Mouse (Mus musculus) stomach, embryonic 16.5 days (tissue): Measurements from ENCODE around the gene Otoa. TPM values are rescaled to one million over a fixed set of nuclear protein-coding genes. Genes with fewer than 3 reads are reported as not detected.

Experiments
- ATAC-seq: fragments of 200-750 bp; cut with Nextera tagmentation; 2 replicates; pipeline ENCODE4 v1.8.0; 2017; ENCODE audit warnings: moderate number of reproducible peaks, moderate TSS enrichment; ENCODE audit not compliant: insufficient read depth, low FRiP score
- H3K27ac ChIP-seq: fragments of 300-500 bp; sonication (generic); 2 replicates; pipeline ENCODE4 v1.5.1; 2014; ENCODE audit warnings: low read length
- H3K27me3 ChIP-seq: fragments of 300-500 bp; sonication (generic); 2 replicates; pipeline ENCODE4 v1.6.1; 2014; ENCODE audit warnings: low read length, control low read depth, mixed read lengths; ENCODE audit not compliant: control insufficient read depth, insufficient read depth
- H3K36me3 ChIP-seq: fragments of 300-500 bp; sonication (generic); 2 replicates; pipeline ENCODE4 v1.6.1; 2014; ENCODE audit warnings: low read length; ENCODE audit not compliant: control insufficient read depth, insufficient read depth
- H3K4me1 ChIP-seq: fragments of 300-500 bp; sonication (generic); 2 replicates; pipeline ENCODE4 v1.6.1; 2014; ENCODE audit warnings: low read length, control low read depth, mixed read lengths; ENCODE audit not compliant: control insufficient read depth, insufficient read depth
- H3K4me2 ChIP-seq: fragments of 300-500 bp; sonication (generic); 2 replicates; pipeline ENCODE4 v1.6.1; 2014; ENCODE audit warnings: low read depth, low read length, mixed read lengths
- H3K4me3 ChIP-seq: fragments of 300-500 bp; sonication (generic); replicated peaks from 2 replicates; pipeline ENCODE4 v1.5.1; 2014; ENCODE audit warnings: mild to moderate bottlenecking, low read length
- H3K9ac ChIP-seq: fragments of 300-500 bp; sonication (generic); 2 replicates; pipeline ENCODE4 v1.6.1; 2014; ENCODE audit warnings: low read length
- H3K9me3 ChIP-seq: fragments of 300-500 bp; sonication (generic); replicated peaks from 2 replicates; pipeline ENCODE4 v1.6.1; 2016; ENCODE audit warnings: low read length, control low read depth; ENCODE audit not compliant: control insufficient read depth
- WGBS: fragments of 180-500 bp; shearing (Covaris S2); extraction: QIAGEN DNeasy Blood & Tissue Kit; methylation state at CpG from one replicate; pipeline ENCODE4 v1.1.7; 2014; 5-methylcytosine and 5-hydroxymethylcytosine counted together
- polyA plus RNA-seq: library from polyadenylated mRNA; unstranded; fragments of >200 nt; fragmentation: Nextera tagmentation; extraction: Ambion mirVana; gene quantifications from 2 replicates; pipeline ENCODE4 v1.2.1, GENCODE M21; 2015

Otoa gene
- polyA plus RNA-seq, 1 experiment from 2014 or later: 0.36 TPM

DNA sequence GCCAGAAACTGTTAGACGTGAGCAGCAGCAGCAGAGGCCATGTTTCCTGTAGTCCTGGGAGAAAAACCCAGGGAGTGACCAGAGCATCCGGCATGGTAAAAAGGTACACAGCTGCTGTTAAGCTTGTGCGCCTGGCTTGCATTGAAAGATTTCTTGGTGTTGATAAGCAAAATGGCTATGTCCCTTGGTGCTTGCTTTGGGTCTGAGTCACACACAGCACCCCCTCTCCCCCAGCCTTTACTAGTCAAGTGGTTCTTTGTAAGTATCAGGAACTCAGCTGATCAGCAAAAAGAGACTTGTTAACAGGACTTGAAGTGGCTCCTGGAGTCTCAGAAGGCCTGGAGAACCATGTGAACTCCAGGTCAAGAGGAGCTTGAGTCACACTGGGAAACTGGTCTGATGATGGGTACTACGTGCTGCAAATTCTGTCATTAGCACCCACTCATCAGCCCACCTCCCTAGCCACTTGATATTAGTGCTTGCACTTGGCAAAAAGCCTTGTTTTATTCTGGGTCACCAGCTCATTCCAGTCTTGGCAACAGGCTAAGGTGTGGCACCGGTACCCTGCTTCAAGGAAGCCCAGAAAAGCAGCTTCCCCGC lies 6.5 kb upstream of the Otoa start:
- Histone ChIP-seq H3K4me2 (no peak overlapping the region), H3K4me3 (no peak overlapping the region), H3K27ac (peak overlapping the region; percentile 62), H3K9me3 (no peaks in the 10 kb centered on the region), H3K36me3 (peaks cover 3% of the 10 kb centered on the region), H3K27me3 (no peaks in the 10 kb centered on the region), H3K9ac (no peak overlapping the region), H3K4me1 (peaks cover 4% of the 10 kb centered on the region; the same call in 1 of the 2 replicates)
- ATAC-seq: no peak; the same call in 1 of the 2 replicates
- WGBS: 77% methylated on average over 6 of the region's 6 CpGs

DNA sequence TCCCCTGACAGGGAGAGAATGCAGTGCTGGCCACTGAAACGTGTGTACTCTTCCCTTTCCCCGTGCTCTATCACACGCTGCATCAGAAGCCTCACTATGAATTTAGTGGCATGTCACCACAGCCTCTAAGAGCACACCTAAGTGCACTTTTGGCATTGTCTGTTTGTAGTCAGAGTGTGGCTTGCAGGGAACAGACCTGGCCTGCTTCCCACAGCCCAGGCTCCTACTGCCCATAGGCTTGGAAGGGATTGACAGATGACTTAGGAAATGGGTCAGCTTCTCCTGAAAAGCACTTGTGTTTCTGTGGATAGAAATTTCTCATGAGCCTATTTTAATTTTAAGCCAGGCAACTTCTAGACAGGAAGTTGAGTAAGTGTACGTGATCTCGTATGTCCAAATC lies 6.0 kb upstream of the Otoa start:
- Histone ChIP-seq H3K4me1 (peaks cover 4% of the 10 kb centered on the region; the same call in 1 of the 2 replicates), H3K9ac (no peak overlapping the region), H3K4me2 (no peak overlapping the region), H3K27me3 (no peaks in the 10 kb centered on the region), H3K36me3 (peaks cover 3% of the 10 kb centered on the region), H3K9me3 (no peaks in the 10 kb centered on the region), H3K27ac (peak overlapping the region; percentile 62; the same call in 1 of the 2 replicates), H3K4me3 (no peak overlapping the region)
- WGBS: 80% methylated on average over 5 of the region's 5 CpGs
- ATAC-seq: no peak

DNA sequence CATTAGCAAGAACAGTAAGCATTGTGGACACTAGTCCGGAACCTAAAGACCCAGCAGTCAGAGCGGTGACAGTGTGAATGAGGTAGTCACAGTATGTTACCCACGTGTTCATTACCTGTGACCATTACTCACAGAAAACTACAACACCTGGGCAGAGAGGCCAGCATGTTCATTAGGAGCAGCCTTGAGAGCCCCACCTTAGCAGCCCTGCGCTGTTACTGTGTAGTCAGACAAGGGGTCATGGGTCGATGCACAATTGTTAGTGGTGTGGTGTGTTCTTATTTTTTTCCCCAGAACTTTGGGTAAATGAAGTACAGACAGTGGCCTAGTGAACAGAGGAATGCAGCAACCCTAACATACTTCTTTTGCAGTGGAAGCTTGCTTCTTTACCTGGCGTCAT lies 4.1 kb upstream of the Otoa start:
- Histone ChIP-seq H3K4me1 (peaks cover 4% of the 10 kb centered on the region; the same call in 1 of the 2 replicates), H3K4me3 (no peak overlapping the region), H3K27me3 (no peaks in the 10 kb centered on the region), H3K9me3 (no peaks in the 10 kb centered on the region), H3K36me3 (peaks cover 3% of the 10 kb centered on the region), H3K27ac (no peak overlapping the region), H3K4me2 (no peak overlapping the region), H3K9ac (no peak overlapping the region)
- no peak for ATAC-seq
- 87% methylated on average over 6 of the region's 6 CpGs for WGBS

DNA sequence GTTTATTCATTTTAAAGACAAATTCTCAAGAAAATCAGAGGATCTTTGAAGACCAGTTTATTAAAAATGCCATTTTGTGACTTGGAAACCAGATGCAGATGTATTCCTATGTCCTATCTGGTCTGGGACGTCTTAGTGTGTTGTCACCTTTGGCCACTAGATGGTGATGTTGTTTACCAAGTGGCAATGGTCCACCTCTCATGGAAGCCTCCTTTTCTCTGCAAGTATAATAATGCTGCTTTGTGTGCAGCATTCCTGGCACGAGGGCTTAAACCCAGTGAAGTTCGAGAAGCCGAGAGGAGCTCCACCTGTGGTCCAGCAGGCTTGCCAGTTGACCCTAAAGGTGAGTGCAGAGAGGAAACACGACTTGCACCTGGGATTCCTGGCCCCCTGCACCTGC lies 3.6 kb upstream of the Otoa start:
- Histone ChIP-seq H3K9me3 (no peaks in the 10 kb centered on the region), H3K36me3 (peaks cover 3% of the 10 kb centered on the region), H3K4me1 (peaks cover 4% of the 10 kb centered on the region; the same call in 1 of the 2 replicates), H3K9ac (no peak overlapping the region), H3K4me3 (no peak overlapping the region), H3K27ac (no peak overlapping the region), H3K27me3 (no peaks in the 10 kb centered on the region), H3K4me2 (no peak overlapping the region)
- WGBS: 22% methylated on average over 5 of the region's 5 CpGs
- ATAC-seq: no peak

DNA sequence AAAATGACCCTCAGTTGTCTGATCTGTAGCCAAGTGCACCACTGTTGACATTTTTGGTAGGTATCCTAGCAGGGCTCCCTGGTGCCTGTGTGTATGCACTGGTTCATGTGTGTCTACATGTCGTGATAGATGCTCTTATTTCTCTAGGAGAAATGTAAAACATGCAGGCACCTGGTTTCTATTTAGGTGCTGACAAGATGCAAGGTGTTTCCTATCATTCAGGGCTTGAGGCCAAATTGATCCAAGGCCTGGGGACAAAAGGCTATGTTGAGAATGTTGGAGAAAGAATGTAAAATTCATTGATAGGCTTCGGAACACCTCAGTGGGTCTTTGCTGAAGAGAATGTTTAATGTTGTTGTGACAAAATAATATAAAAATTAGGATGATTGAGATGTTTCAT lies 366 bp downstream of the Otoa start:
- H3K9ac ChIP-seq: no peak overlapping the region
- WGBS: 67% methylated on average over 2 of the region's 2 CpGs
- no peak for ATAC-seq
- no peak overlapping the region for H3K27ac ChIP-seq
- H3K9me3 ChIP-seq: no peaks in the 10 kb centered on the region
- H3K4me1 ChIP-seq: peaks cover 8% of the 10 kb centered on the region
- no peaks in the 10 kb centered on the region for H3K27me3 ChIP-seq
- no peak overlapping the region for H3K4me2 ChIP-seq
- no peaks in the 10 kb centered on the region for H3K36me3 ChIP-seq
- H3K4me3 ChIP-seq: no peak overlapping the region

DNA sequence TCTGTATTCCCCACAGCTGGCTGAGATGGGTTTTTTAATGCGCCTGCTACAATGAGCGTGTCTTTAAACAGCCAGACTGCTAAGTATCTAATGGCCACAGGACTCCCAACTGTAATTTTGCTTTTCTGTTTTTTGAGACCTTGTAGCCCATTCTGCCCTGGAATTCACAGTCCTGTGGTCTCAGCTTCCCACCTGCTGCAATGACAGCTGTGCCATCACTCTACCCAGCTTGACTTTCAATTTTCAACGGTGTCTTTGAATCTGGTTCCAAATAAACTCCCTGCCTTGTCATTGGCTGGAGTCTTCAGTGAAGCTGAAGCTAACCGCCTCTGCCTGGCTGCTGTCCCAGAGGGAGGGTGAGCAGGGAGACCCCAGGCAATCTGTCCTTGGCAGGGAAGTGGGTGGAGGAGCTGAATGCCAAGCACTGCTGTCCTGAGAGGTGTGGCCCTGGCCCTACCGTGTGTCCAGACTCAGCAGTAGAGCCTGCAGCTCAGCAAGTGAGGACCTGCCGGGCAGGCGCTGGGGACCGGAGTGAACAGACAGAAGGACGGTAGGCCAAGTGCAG lies 1.6 kb downstream of the Otoa start:
- Histone ChIP-seq H3K4me1 (peaks cover 8% of the 10 kb centered on the region), H3K4me2 (no peak overlapping the region), H3K27me3 (no peaks in the 10 kb centered on the region), H3K36me3 (no peaks in the 10 kb centered on the region), H3K9me3 (no peaks in the 10 kb centered on the region), H3K4me3 (no peak overlapping the region), H3K27ac (no peak overlapping the region), H3K9ac (no peak overlapping the region)
- no peak for ATAC-seq
- WGBS: 66% methylated on average over 9 of the region's 9 CpGs

DNA sequence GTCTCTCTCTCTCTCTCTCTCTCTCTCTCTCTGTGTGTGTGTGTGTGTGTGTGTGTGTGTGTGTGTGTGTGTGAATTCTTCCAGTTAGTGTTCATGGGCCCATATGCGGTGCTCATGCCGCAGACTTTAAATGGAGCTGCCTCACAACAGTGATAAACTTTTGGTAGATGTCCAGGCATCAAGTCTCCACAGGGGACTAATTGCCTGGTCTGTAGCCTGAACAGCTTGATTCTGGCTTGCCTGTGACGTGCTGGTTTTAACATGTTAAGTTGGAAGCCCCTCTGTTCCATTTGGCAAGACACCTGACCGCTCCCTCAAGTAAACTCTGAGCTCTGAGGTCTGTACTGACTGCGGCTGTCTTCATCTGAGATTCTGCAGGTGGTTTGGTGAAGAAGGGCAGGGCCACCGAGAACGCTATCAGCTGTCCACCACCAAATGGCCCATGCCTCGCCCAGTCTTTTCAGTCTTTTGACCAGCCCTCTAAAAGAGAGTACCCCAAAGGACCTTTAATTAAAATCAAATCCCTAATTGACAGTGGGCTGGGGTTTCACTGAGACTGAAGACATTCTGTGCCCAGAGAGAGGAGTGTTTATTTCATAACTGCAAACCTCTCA lies 3.5 kb downstream of the Otoa start:
- no peaks in the 10 kb centered on the region for H3K27me3 ChIP-seq
- H3K36me3 ChIP-seq: no peaks in the 10 kb centered on the region
- H3K4me2 ChIP-seq: no peak overlapping the region
- H3K4me3 ChIP-seq: no peak overlapping the region
- no peaks in the 10 kb centered on the region for H3K9me3 ChIP-seq
- WGBS: 50% methylated on average over 8 of the region's 8 CpGs
- H3K4me1 ChIP-seq: peaks cover 8% of the 10 kb centered on the region
- H3K9ac ChIP-seq: no peak overlapping the region
- ATAC-seq: peak; percentile 41; the same call in 1 of the 2 replicates
- no peak overlapping the region for H3K27ac ChIP-seq

DNA sequence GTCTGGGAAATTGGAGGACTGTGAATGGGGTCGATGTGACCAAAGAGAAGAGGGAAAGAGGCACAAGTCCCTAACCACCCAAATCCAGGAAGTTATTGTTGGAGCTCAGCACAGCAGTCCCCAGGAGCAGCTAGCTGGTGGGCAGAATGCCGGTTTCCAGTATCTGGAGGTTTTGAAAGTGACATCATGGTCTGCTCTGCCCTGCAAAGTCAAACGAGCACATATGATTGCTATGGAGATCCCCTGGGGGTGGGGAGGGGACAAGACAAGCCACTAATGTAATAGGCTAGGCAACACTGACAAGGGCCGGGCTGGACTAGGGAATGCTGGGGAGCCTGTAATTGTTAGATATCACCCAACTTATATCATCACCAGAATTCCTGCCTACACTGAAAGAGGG lies 4.0 kb downstream of the Otoa start:
- no peaks in the 10 kb centered on the region for H3K9me3 ChIP-seq
- peaks cover 8% of the 10 kb centered on the region for H3K4me1 ChIP-seq
- no peak for ATAC-seq
- no peaks in the 10 kb centered on the region for H3K36me3 ChIP-seq
- WGBS: 22% methylated on average over 4 of the region's 4 CpGs
- H3K4me3 ChIP-seq: no peak overlapping the region
- no peak overlapping the region for H3K9ac ChIP-seq
- H3K4me2 ChIP-seq: no peak overlapping the region
- no peak overlapping the region for H3K27ac ChIP-seq
- no peaks in the 10 kb centered on the region for H3K27me3 ChIP-seq

DNA sequence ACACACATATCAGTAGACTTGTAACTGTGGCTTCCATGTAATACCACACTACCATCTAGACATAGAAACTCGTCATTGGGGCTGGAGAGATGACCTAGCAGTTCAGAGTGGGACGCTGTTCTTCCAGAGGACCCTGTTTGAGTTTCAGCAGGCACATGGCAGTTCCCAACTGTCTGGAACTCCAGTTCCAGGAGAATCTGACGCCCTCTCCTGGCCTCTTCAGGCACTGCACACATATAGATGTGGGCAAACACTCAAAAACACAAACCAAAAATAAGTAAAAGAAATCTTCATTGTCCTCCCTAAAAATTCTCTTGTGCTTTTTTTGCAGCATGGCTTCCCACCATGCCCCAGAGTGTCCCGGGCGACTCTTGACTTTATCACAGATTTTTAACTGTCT lies 7.3 kb downstream of the Otoa start:
- WGBS: 79% methylated on average over 5 of the region's 5 CpGs
- ATAC-seq: no peak
- H3K9me3 ChIP-seq: no peaks in the 10 kb centered on the region

More for the DNA sequence above, 7.3 kb downstream of the Otoa start:
- H3K27me3 ChIP-seq: no peaks in the 10 kb centered on the region
- H3K27ac ChIP-seq: no peak overlapping the region
- no peak overlapping the region for H3K4me2 ChIP-seq
- H3K36me3 ChIP-seq: no peaks in the 10 kb centered on the region
- peaks cover 8% of the 10 kb centered on the region for H3K4me1 ChIP-seq
- no peak overlapping the region for H3K4me3 ChIP-seq
- H3K9ac ChIP-seq: no peak overlapping the region
